Mouse (Mus musculus) myocyte (in vitro differentiated cells): Measurements from ENCODE around the gene Dnaja4.

Source experiments
- E2F4 ChIP-seq: IDR thresholded peaks from one replicate; pipeline ENCODE4 v1.6.1; 2011; ENCODE audit warnings: mild to moderate bottlenecking, control low read depth, moderate library complexity; ENCODE audit not compliant: insufficient read depth
- MYOG ChIP-seq, 3 experiments: IDR thresholded peaks; one replicate each; pipeline ENCODE4 v1.6.1; 2011; ENCODE audit warnings: control low read depth in 2 of 3, low read depth in 2 of 3, mild to moderate bottlenecking in 2 of 3; ENCODE audit not compliant: insufficient read length in 2 of 3, control insufficient read depth in 1 of 3, insufficient read depth in 1 of 3
- POLR2A ChIP-seq: IDR thresholded peaks from one replicate; pipeline ENCODE4 v1.6.1; 2011; ENCODE audit warnings: low read depth, mild to moderate bottlenecking, control low read depth, moderate library complexity; ENCODE audit not compliant: insufficient read length
- POLR2AphosphoS2 ChIP-seq: IDR thresholded peaks from one replicate; pipeline ENCODE4 v1.6.1; 2011; ENCODE audit warnings: low read depth, control low read depth; ENCODE audit not compliant: insufficient read length

- TF ChIP-seq POLR2A: no peak
- TF ChIP-seq POLR2AphosphoS2: no peak
- no peak for TF ChIP-seq E2F4
- TF ChIP-seq MYOG (IDR thresholded peaks at IDR 0.05; ENCODE audit: control insufficient read depth in 1 of 3, insufficient read depth in 1 of 3, insufficient read length in 2 of 3, low read depth in 2 of 3): no peak
These were observed 3.9 kb downstream of the Dnaja4 start for GRCm38 (mm10) chr9:54702581-54702980.
